ENCODE assay signal across 10 mouse cellular contexts in the genomic region with DNA sequence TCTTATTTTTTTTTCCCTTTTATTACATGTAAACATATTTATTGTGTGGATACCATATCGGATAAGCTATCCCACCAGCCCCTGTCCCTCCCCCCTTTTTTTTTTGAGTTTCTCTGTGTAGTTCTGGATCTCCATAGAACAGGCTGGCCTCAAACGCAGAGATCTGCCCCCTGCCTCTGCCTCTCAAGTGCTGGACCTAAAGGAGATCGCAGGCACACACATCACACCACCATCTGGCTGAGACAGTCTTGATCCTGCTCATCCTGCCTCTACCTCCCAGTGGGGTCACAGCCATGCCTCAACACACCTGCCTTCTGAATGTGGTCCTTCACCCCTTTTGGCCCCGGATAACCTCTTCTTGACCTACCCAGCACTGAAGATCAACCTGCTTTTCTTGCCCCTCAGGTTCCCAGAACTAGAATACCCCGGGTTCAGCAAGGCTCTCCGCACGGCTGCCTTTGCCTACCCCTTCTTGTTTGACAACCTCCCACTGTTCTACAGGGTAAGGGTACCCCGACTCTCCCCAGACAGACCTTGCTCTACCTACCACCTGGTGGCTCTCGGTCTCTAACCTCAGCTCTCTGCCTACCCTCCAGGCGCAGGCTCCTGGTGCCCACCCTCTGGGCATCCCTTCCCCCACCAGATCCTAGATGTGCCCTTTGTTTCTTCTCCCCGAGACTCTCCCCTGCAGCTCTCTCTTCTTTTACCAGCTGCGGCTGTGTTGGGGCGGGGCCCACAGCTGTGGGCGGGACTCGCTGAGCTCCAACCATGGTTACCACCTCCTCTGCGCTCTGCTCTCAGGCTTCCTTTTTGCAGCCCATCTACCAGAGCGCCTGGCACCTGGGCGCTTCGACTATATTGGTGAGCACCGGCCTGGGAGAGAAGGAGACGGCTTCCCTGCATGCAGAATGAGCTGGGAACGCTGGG. TPM values are rescaled to one million over a fixed set of nuclear protein-coding genes. Genes with fewer than 3 reads are reported as not detected.
DNase-seq lines count a peak whose midpoint lies in the region; ATAC-seq and TF ChIP-seq lines count a peak whose summit lies in the region.
"Not testable (repeated sequence)": the region's sequence is repeated elsewhere in the genome, so short reads cannot be mapped to it uniquely, and the experiment has no call there.
"Had no signal": no experiment of that assay in that cellular context is flagged by ENCODE, and none has a peak within 500 bp of the region (broad histone marks: within the 10 kb centered on the region; RNA-seq: fewer than 3 reads in every experiment).

No protein-coding gene starts in this region.

- not testable (repeated sequence) for H3K9me3 ChIP-seq in forebrain, embryonic 16.5 days (ENCODE audit: control insufficient read depth, low read length); hindbrain, embryonic 15.5 days; lung, embryonic 16.5 days (ENCODE audit: control insufficient read depth, low read length); stomach, postnatal 0 days (ENCODE audit: control insufficient read depth, low read length)

- H3K9ac ChIP-seq in forebrain, embryonic 16.5 days (replicated peaks; ENCODE audit: low read depth, low read length): peak overlapping the region; percentile 46
- H3K9ac ChIP-seq in hindbrain, embryonic 15.5 days: 0 out of 2 replicates have a peak overlapping the region, but pooled peaks have one; percentile 13
- H3K9ac ChIP-seq in lung, embryonic 16.5 days (ENCODE audit: low read length); stomach, postnatal 0 days (ENCODE audit: low read length): not testable (repeated sequence)

- not testable (repeated sequence) for H3K36me3 ChIP-seq in forebrain, embryonic 16.5 days (ENCODE audit: control insufficient read depth, insufficient read depth); hindbrain, embryonic 15.5 days; lung, embryonic 16.5 days (ENCODE audit: control insufficient read depth, insufficient read depth, low read length); stomach, postnatal 0 days (ENCODE audit: control insufficient read depth, insufficient read depth, low read length)

- 9% methylated on average over 17 of the region's 22 CpGs for WGBS in forebrain, embryonic 16.5 days
- WGBS in hindbrain, embryonic 15.5 days: 5% methylated on average over 20 of the region's 22 CpGs
- WGBS in lung, embryonic 16.5 days: 12% methylated on average over 18 of the region's 22 CpGs
- WGBS in stomach, postnatal 0 days: 11% methylated on average over 16 of the region's 22 CpGs

- peak; percentile 37 for DNase-seq in ES-CJ7 (ENCODE audit: low read depth, low spot score)
- DNase-seq in embryo, embryonic 10 days (ENCODE audit: low spot score): peak; percentile 61
- peak; percentile 59 to 71 for DNase-seq in kidney, postnatal 4 days
- peak; percentile 65 for DNase-seq in naive thymus-derived CD4-positive, alpha-beta T cell, adult 2 months (ENCODE audit: low read depth)
- DNase-seq in stomach, postnatal 0 days (ENCODE audit: low spot score): peak; percentile 74

- H3K4me1 ChIP-seq in forebrain, embryonic 16.5 days (replicated peaks; ENCODE audit: control insufficient read depth, insufficient read depth, low read length); hindbrain, embryonic 15.5 days (replicated peaks); lung, embryonic 16.5 days (replicated peaks; ENCODE audit: control insufficient read depth, insufficient read depth, low read length); stomach, postnatal 0 days (replicated peaks; ENCODE audit: control insufficient read depth, insufficient read depth): not testable (repeated sequence)

- peak overlapping the region; percentile 38 for H3K4me2 ChIP-seq in forebrain, embryonic 16.5 days (ENCODE audit: low read length)
- peak overlapping the region; percentile 52 for H3K4me2 ChIP-seq in hindbrain, embryonic 15.5 days
- peak overlapping the region; percentile 50 for H3K4me2 ChIP-seq in lung, embryonic 16.5 days (ENCODE audit: low read depth, low read length)
- peak overlapping the region; percentile 49 for H3K4me2 ChIP-seq in stomach, postnatal 0 days (replicated peaks; ENCODE audit: low read depth)

- ATAC-seq in forebrain, embryonic 16.5 days: peak; percentile 96
- peak; percentile 89 for ATAC-seq in hindbrain, embryonic 15.5 days (ENCODE audit: low FRiP score, low read depth)
- ATAC-seq in lung, embryonic 16.5 days (ENCODE audit: low read depth): peak; percentile 89
- peak; percentile 80 for ATAC-seq in stomach, postnatal 0 days (ENCODE audit: low FRiP score, low TSS enrichment)

- not testable (repeated sequence) for H3K27me3 ChIP-seq in forebrain, embryonic 16.5 days (replicated peaks; ENCODE audit: control insufficient read depth, insufficient read depth, low read length); hindbrain, embryonic 15.5 days; lung, embryonic 16.5 days (ENCODE audit: control insufficient read depth, insufficient read depth, low read depth, low read length); stomach, postnatal 0 days (ENCODE audit: control insufficient read depth, insufficient read depth, low read length)

- peak overlapping the region; percentile 30 for H3K4me3 ChIP-seq in forebrain, embryonic 16.5 days (replicated peaks; ENCODE audit: low read length)
- H3K4me3 ChIP-seq in hindbrain, embryonic 15.5 days: peak overlapping the region; percentile 27
- H3K4me3 ChIP-seq in lung, embryonic 16.5 days (ENCODE audit: low read length): 0 out of 2 replicates have a peak overlapping the region, but pooled peaks have one; percentile 13
- not testable (repeated sequence) for H3K4me3 ChIP-seq in stomach, postnatal 0 days (ENCODE audit: low read depth, low read length)

- TF ChIP-seq EP300 in stomach, postnatal 0 days (optimal IDR thresholded peaks at IDR 0.05): not testable (repeated sequence)

- TF ChIP-seq CTCF in stomach, postnatal 0 days (IDR thresholded peaks at IDR 0.05; ENCODE audit: low read depth): not testable (repeated sequence)

- peak overlapping the region; percentile 58 for H3K27ac ChIP-seq in forebrain, embryonic 16.5 days (ENCODE audit: low read length)
- 0 out of 2 replicates have a peak overlapping the region, but pooled peaks have one; percentile 51 for H3K27ac ChIP-seq in hindbrain, embryonic 15.5 days (replicated peaks)
- H3K27ac ChIP-seq in lung, embryonic 16.5 days (ENCODE audit: low read length); stomach, postnatal 0 days (replicated peaks): not testable (repeated sequence)

RNA-seq across cellular contexts. Expression of gene Bglap, which starts 2.6 kb away (rescaled TPM):
- polyA plus RNA-seq in forebrain, embryonic 16.5 days (2015; fragmentation: Nextera tagmentation; extraction: Ambion mirVana): 1.1 TPM in 1 of 2 replicates, not detected in the other
- not detected in 2 replicates for polyA plus RNA-seq in hindbrain, embryonic 15.5 days (2015; fragmentation: Nextera tagmentation; extraction: Ambion mirVana)
- polyA plus RNA-seq in lung, embryonic 16.5 days (2015; fragmentation: Nextera tagmentation; extraction: Ambion mirVana): 0.94 TPM in 1 of 2 replicates, not detected in the other
- polyA plus RNA-seq in stomach, postnatal 0 days (2015; fragmentation: Nextera tagmentation; extraction: Ambion mirVana): 0.64 TPM in 1 of 2 replicates, not detected in the other
- polyA plus RNA-seq: erythroblast, embryonic 14.5 days had no signal

RNA-seq across cellular contexts. Expression of gene Bglap2, which starts 3.2 kb away (rescaled TPM):
- 2.2 TPM in 1 of 2 replicates, not detected in the other for polyA plus RNA-seq in forebrain, embryonic 16.5 days (2015; fragmentation: Nextera tagmentation; extraction: Ambion mirVana)
- polyA plus RNA-seq in hindbrain, embryonic 15.5 days (2015; fragmentation: Nextera tagmentation; extraction: Ambion mirVana): not detected in 2 replicates
- polyA plus RNA-seq in lung, embryonic 16.5 days (2015; fragmentation: Nextera tagmentation; extraction: Ambion mirVana): 0.43 TPM in 1 of 2 replicates, not detected in the other
- polyA plus RNA-seq in stomach, postnatal 0 days (2015; fragmentation: Nextera tagmentation; extraction: Ambion mirVana): 20.1 and 24.9 TPM in 2 replicates
- polyA plus RNA-seq: erythroblast, embryonic 14.5 days; Patski had no signal

RNA-seq across cellular contexts. Expression of gene Bglap3, which starts 9.1 kb away (rescaled TPM):
- not detected in 2 replicates for polyA plus RNA-seq in forebrain, embryonic 16.5 days (2015; fragmentation: Nextera tagmentation; extraction: Ambion mirVana)
- not detected in 2 replicates for polyA plus RNA-seq in hindbrain, embryonic 15.5 days (2015; fragmentation: Nextera tagmentation; extraction: Ambion mirVana)
- 0.13 TPM in 1 of 2 replicates, not detected in the other for polyA plus RNA-seq in lung, embryonic 16.5 days (2015; fragmentation: Nextera tagmentation; extraction: Ambion mirVana)
- polyA plus RNA-seq in stomach, postnatal 0 days (2015; fragmentation: Nextera tagmentation; extraction: Ambion mirVana): 199 and 225 TPM in 2 replicates
- polyA plus RNA-seq: erythroblast, embryonic 14.5 days had no signal

RNA-seq across cellular contexts. Expression of gene Paqr6, which starts 17.3 kb away (rescaled TPM):
- 1.1 and 2.3 TPM in 2 replicates for polyA plus RNA-seq in forebrain, embryonic 16.5 days (2015; fragmentation: Nextera tagmentation; extraction: Ambion mirVana)
- polyA plus RNA-seq in hindbrain, embryonic 15.5 days (2015; fragmentation: Nextera tagmentation; extraction: Ambion mirVana): 1.9 and 2.3 TPM in 2 replicates
- 12.5 and 15.2 TPM in 2 replicates for polyA plus RNA-seq in lung, embryonic 16.5 days (2015; fragmentation: Nextera tagmentation; extraction: Ambion mirVana)
- polyA plus RNA-seq in stomach, postnatal 0 days (2015; fragmentation: Nextera tagmentation; extraction: Ambion mirVana): 12.3 and 16.2 TPM in 2 replicates

RNA-seq across cellular contexts. Expression of gene Pmf1, which starts 28.5 kb away (rescaled TPM):
- polyA plus RNA-seq in forebrain, embryonic 16.5 days (2015; fragmentation: Nextera tagmentation; extraction: Ambion mirVana): 45.1 and 45.5 TPM in 2 replicates
- polyA plus RNA-seq in hindbrain, embryonic 15.5 days (2015; fragmentation: Nextera tagmentation; extraction: Ambion mirVana): 28.8 and 35.4 TPM in 2 replicates
- polyA plus RNA-seq in lung, embryonic 16.5 days (2015; fragmentation: Nextera tagmentation; extraction: Ambion mirVana): 130 and 147 TPM in 2 replicates
- polyA plus RNA-seq in stomach, postnatal 0 days (2015; fragmentation: Nextera tagmentation; extraction: Ambion mirVana): 55.6 and 58.1 TPM in 2 replicates

Comparison
In these comparisons a context has a peak if more than half of its experiments do, and no peak if none do; other contexts are left out.
1. RNA of gene Bglap3, which starts 9.1 kb away (polyA plus RNA-seq): 199 to 225 TPM in stomach, postnatal 0 days; 0.13 TPM in lung, embryonic 16.5 days, not detected in hindbrain, embryonic 15.5 days and not detected in forebrain, embryonic 16.5 days; every median in the first group is over 100 times any median in the second.
2. Peak in every context shown above with its lines, with median percentiles within 50 percentile points of each other: DNase-seq, ATAC-seq and H3K4me2 ChIP-seq.